Mouse (Mus musculus): ENCODE measurements around the gene Zfp646. TPM values are rescaled to one million over a fixed set of nuclear protein-coding genes. Genes with fewer than 3 reads are reported as not detected.

Zfp646 gene
- polyA plus RNA-seq, 1 experiment from 2014 or later: 9.3 TPM

Other genes starting within 250 kb of the Zfp646 start
- 53.2 and 55.1 TPM in 2 replicates for gene Bcl7c, start 167.3 kb upstream of the Zfp646 start, polyA plus RNA-seq (2015; fragmentation: Nextera tagmentation; extraction: Ambion mirVana)
- 3.8 and 5.4 TPM in 2 replicates for gene Ctf1, start 163.5 kb upstream of the Zfp646 start, polyA plus RNA-seq (2015; fragmentation: Nextera tagmentation; extraction: Ambion mirVana)
- gene Ctf2, start 144.1 kb upstream of the Zfp646 start, polyA plus RNA-seq (2015; fragmentation: Nextera tagmentation; extraction: Ambion mirVana): 0.14 and 0.35 TPM in 2 replicates
- gene Fbxl19, start 131.7 kb upstream of the Zfp646 start, polyA plus RNA-seq (2015; fragmentation: Nextera tagmentation; extraction: Ambion mirVana): 10.0 and 10.5 TPM in 2 replicates
- 9.2 and 10.4 TPM in 2 replicates for gene Orai3, start 106.4 kb upstream of the Zfp646 start, polyA plus RNA-seq (2015; fragmentation: Nextera tagmentation; extraction: Ambion mirVana)
- 20.0 and 20.1 TPM in 2 replicates for gene Setd1a, start 99.6 kb upstream of the Zfp646 start, polyA plus RNA-seq (2015; fragmentation: Nextera tagmentation; extraction: Ambion mirVana)
- gene Gm49388, start 90.6 kb upstream of the Zfp646 start, polyA plus RNA-seq (2015; fragmentation: Nextera tagmentation; extraction: Ambion mirVana): not detected in 2 replicates
- gene Hsd3b7, start 75.6 kb upstream of the Zfp646 start, polyA plus RNA-seq (2015; fragmentation: Nextera tagmentation; extraction: Ambion mirVana): 9.7 and 10.5 TPM in 2 replicates
- 21.5 and 22.4 TPM in 2 replicates for gene Stx4a, start 51.9 kb upstream of the Zfp646 start, polyA plus RNA-seq (2015; fragmentation: Nextera tagmentation; extraction: Ambion mirVana)
- 63.4 and 72.5 TPM in 2 replicates for gene Stx1b, start 51.7 kb upstream of the Zfp646 start, polyA plus RNA-seq (2015; fragmentation: Nextera tagmentation; extraction: Ambion mirVana)
- 35.1 and 36.9 TPM in 2 replicates for gene Zfp668, start 607 bp downstream of the Zfp646 start, polyA plus RNA-seq (2015; fragmentation: Nextera tagmentation; extraction: Ambion mirVana)
- 1.2 and 1.5 TPM in 2 replicates for gene Prss53, start 14.7 kb downstream of the Zfp646 start, polyA plus RNA-seq (2015; fragmentation: Nextera tagmentation; extraction: Ambion mirVana)
- not detected in 2 replicates for gene Gm21974, start 19.2 kb downstream of the Zfp646 start, polyA plus RNA-seq (2015; fragmentation: Nextera tagmentation; extraction: Ambion mirVana)
- 69.6 and 71.5 TPM in 2 replicates for gene Vkorc1, start 19.4 kb downstream of the Zfp646 start, polyA plus RNA-seq (2015; fragmentation: Nextera tagmentation; extraction: Ambion mirVana)
- gene Bckdk, start 27.9 kb downstream of the Zfp646 start, polyA plus RNA-seq (2015; fragmentation: Nextera tagmentation; extraction: Ambion mirVana): 61.6 and 65.4 TPM in 2 replicates
- 47.3 and 47.7 TPM in 2 replicates for gene Kat8, start 36.3 kb downstream of the Zfp646 start, polyA plus RNA-seq (2015; fragmentation: Nextera tagmentation; extraction: Ambion mirVana)
- gene Prss8, start 53.9 kb downstream of the Zfp646 start, polyA plus RNA-seq (2015; fragmentation: Nextera tagmentation; extraction: Ambion mirVana): 0.54 TPM in 2 replicates
- 12.6 and 14.8 TPM in 2 replicates for gene Prss36, start 70.5 kb downstream of the Zfp646 start, polyA plus RNA-seq (2015; fragmentation: Nextera tagmentation; extraction: Ambion mirVana)
- 357 and 368 TPM in 2 replicates for gene Fus, start 91.2 kb downstream of the Zfp646 start, polyA plus RNA-seq (2015; fragmentation: Nextera tagmentation; extraction: Ambion mirVana)
- 6.7 and 10.3 TPM in 2 replicates for gene Pycard, start 117.6 kb downstream of the Zfp646 start, polyA plus RNA-seq (2015; fragmentation: Nextera tagmentation; extraction: Ambion mirVana)
- not detected in 2 replicates for gene Trim72, start 127.7 kb downstream of the Zfp646 start, polyA plus RNA-seq (2015; fragmentation: Nextera tagmentation; extraction: Ambion mirVana)
- 1.1 and 1.2 TPM in 2 replicates for gene Itgam, start 186.4 kb downstream of the Zfp646 start, polyA plus RNA-seq (2015; fragmentation: Nextera tagmentation; extraction: Ambion mirVana)
- gene Gm49368, start 186.5 kb downstream of the Zfp646 start, polyA plus RNA-seq (2015; fragmentation: Nextera tagmentation; extraction: Ambion mirVana): not detected in 2 replicates